Comparison of ENCODE assay signal across 35 mouse cellular contexts in genomic region chr1:155753411-155753810, GRCm38 (mm10). TPM values are rescaled to one million over a fixed set of nuclear protein-coding genes. Genes with fewer than 3 reads are reported as not detected.
"Had no signal": no experiment of that assay in that cellular context is flagged by ENCODE, and none has a peak within 500 bp of the region (broad histone marks: within the 10 kb centered on the region; RNA-seq: fewer than 3 reads in every experiment).

No protein-coding gene starts in this region.

- H3K4me1 ChIP-seq: limb, embryonic 13.5 days; liver, embryonic 12.5 days; liver, embryonic 13.5 days; liver, embryonic 15.5 days; lung, embryonic 15.5 days; megakaryocyte, embryonic 14.5 days had no signal

- H3K9ac ChIP-seq: limb, embryonic 12.5 days; limb, embryonic 13.5 days; limb, embryonic 15.5 days; liver, embryonic 12.5 days; liver, embryonic 13.5 days; liver, embryonic 14.5 days; liver, embryonic 15.5 days; liver, postnatal 0 days; lung, embryonic 14.5 days; lung, embryonic 15.5 days; midbrain, embryonic 12.5 days; midbrain, embryonic 13.5 days had no signal

- H3K36me3 ChIP-seq: limb, embryonic 10.5 days; limb, embryonic 12.5 days; limb, embryonic 13.5 days; limb, embryonic 15.5 days; liver, embryonic 12.5 days; liver, embryonic 13.5 days; liver, embryonic 15.5 days; lung, embryonic 15.5 days; midbrain, embryonic 10.5 days; midbrain, embryonic 12.5 days; midbrain, embryonic 13.5 days had no signal

- H3K9me3 ChIP-seq: limb, embryonic 10.5 days; limb, embryonic 12.5 days; limb, embryonic 13.5 days; limb, embryonic 15.5 days; liver, embryonic 12.5 days; liver, embryonic 13.5 days; liver, embryonic 15.5 days; lung, embryonic 15.5 days; midbrain, embryonic 10.5 days; midbrain, embryonic 12.5 days; midbrain, embryonic 13.5 days had no signal

- H3K4me2 ChIP-seq: limb, embryonic 12.5 days; limb, embryonic 13.5 days; limb, embryonic 15.5 days; liver, embryonic 11.5 days; liver, embryonic 12.5 days; liver, embryonic 13.5 days; liver, embryonic 15.5 days; lung, embryonic 14.5 days; lung, embryonic 15.5 days; midbrain, embryonic 12.5 days; midbrain, embryonic 13.5 days had no signal

- H3K27ac ChIP-seq: left cerebral cortex, adult 2 months; limb, embryonic 10.5 days; limb, embryonic 12.5 days; limb, embryonic 13.5 days; limb, embryonic 15.5 days; liver, embryonic 12.5 days; liver, embryonic 13.5 days; liver, embryonic 14.5 days; liver, embryonic 15.5 days; lung, embryonic 15.5 days; macrophage; midbrain, embryonic 10.5 days; midbrain, embryonic 12.5 days; midbrain, embryonic 13.5 days had no signal

- ATAC-seq: liver, embryonic 12.5 days; liver, postnatal 0 days; lung, postnatal 0 days; midbrain, embryonic 13.5 days; midbrain, embryonic 16.5 days had no signal

- DNase-seq: left cerebral cortex, postnatal 4 days; liver; liver, embryonic 13.5 days; liver, postnatal 0 days; lung, adult 18-20 months; lung, adult 2 months; lung, embryonic 14.5 days; lung, postnatal 10 days; lung, postnatal 14 days; lung, postnatal 36 days; lung, postnatal 4 days; midbrain, embryonic 14.5 days had no signal

- H3K4me3 ChIP-seq: left cerebral cortex, adult 2 months; limb, embryonic 10.5 days; limb, embryonic 12.5 days; limb, embryonic 13.5 days; limb, embryonic 15.5 days; liver, embryonic 12.5 days; liver, embryonic 13.5 days; liver, embryonic 15.5 days; lung, embryonic 15.5 days; megakaryocyte, embryonic 14.5 days; midbrain, embryonic 10.5 days; midbrain, embryonic 12.5 days; midbrain, embryonic 13.5 days; myocyte had no signal

RNA-seq across cellular contexts. Expression of gene Lhx4, which starts 1.9 kb away (rescaled TPM):
- polyA plus RNA-seq: limb, embryonic 10.5 days; limb, embryonic 11.5 days; limb, embryonic 12.5 days; limb, embryonic 14.5 days; liver, adult 2 months; liver, embryonic 11.5 days; liver, embryonic 12.5 days; liver, embryonic 13.5 days; liver, embryonic 14.5 days; liver, embryonic 15.5 days; liver, embryonic 16.5 days; liver, postnatal 0 days; lung, adult 2 months; lung, embryonic 15.5 days; lung, embryonic 16.5 days; lung, postnatal 0 days; macrophage had no signal
